Mouse (Mus musculus) thymus, adult 2 months (tissue): Measurements from ENCODE around the gene Hist1h3c.
A peak's percentile ranks its signal among the peaks of the same experiment; 100 is the strongest.

Source experiments
- CTCF ChIP-seq: fragments of 200-500 bp; IDR thresholded peaks from 2 replicates; pipeline ENCODE4 v1.5.1; 2012; ENCODE audit warnings: mild to moderate bottlenecking, control low read depth, low read length, moderate library complexity, borderline replicate concordance; ENCODE audit not compliant: control insufficient read depth, poor library complexity, insufficient read depth; ENCODE audit errors: extremely low read depth
- POLR2A ChIP-seq: fragments of 200-500 bp; IDR thresholded peaks from 2 replicates; pipeline ENCODE4 v1.6.1; 2012; ENCODE audit warnings: mild to moderate bottlenecking, low read length, control low read depth, moderate library complexity; ENCODE audit not compliant: control insufficient read depth, poor library complexity, insufficient read depth; ENCODE audit errors: extremely low read depth

DNA sequence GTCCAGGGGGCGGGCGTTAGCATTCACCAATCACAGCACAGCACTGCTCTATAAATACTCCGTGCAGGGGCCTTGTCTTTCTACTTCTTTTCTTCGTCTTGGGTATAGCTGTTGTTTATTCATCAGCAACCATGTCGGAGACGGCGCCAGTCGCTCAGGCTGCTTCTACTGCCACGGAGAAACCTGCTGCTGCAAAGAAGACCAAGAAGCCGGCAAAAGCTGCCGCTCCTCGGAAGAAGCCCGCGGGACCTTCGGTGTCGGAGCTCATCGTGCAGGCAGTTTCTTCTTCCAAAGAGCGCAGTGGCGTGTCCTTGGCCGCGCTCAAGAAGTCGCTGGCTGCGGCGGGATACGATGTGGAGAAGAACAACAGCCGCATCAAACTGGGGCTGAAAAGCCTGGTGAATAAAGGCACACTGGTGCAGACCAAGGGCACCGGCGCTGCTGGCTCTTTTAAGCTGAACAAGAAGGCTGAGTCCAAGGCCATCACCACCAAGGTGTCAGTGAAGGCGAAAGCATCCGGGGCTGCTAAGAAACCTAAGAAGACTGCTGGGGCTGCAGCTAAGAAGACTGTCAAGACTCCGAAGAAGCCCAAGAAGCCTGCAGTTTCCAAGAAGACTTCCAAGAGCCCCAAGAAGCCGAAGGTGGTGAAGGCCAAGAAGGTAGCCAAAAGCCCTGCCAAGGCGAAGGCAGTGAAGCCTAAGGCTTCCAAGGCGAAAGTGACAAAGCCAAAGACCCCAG, 18.4 kb upstream of the Hist1h3c start, which contains the start of gene Hist1h1a:
- TF ChIP-seq CTCF (no peak), POLR2A (peak; percentile 89; the same call in 1 of the 2 replicates)
